ENCODE assay signal across 8 mouse cellular contexts in genomic region chr8:119824809-119825273, GRCm38 (mm10). TPM values are rescaled to one million over a fixed set of nuclear protein-coding genes. Genes with fewer than 3 reads are reported as not detected.
DNase-seq lines count a peak whose midpoint lies in the region; ATAC-seq and TF ChIP-seq lines count a peak whose summit lies in the region.

No protein-coding gene starts in this region.

- H3K4me3 ChIP-seq in heart, embryonic 13.5 days = no peak overlapping the region
- H3K4me3 ChIP-seq in limb, embryonic 10.5 days = no peak overlapping the region
- no peak overlapping the region for H3K4me3 ChIP-seq in small intestine, adult 2 months (ENCODE audit: low read depth, low read length)

- no peak overlapping the region for H3K4me2 ChIP-seq in heart, embryonic 13.5 days

- peak; percentile 88 for DNase-seq in layer of hippocampus, adult 9-11 months
- no peak for DNase-seq in layer of hippocampus, postnatal 14 days (ENCODE audit: low spot score in 2 of 2)
- DNase-seq in limb, embryonic 10.5 days (ENCODE audit: low spot score) = no peak
- DNase-seq in cerebellum, postnatal 4 days (ENCODE audit: low spot score in 2 of 2) = no peak
- no peak for DNase-seq in gastrocnemius, postnatal 36 days
- no peak for DNase-seq in embryo, embryonic 10 days (ENCODE audit: low spot score)

- no peak for ATAC-seq in heart, embryonic 13.5 days (ENCODE audit: extremely low read depth, insufficient number of reproducible peaks, low FRiP score, low TSS enrichment)

- peaks cover 50% of the 10 kb centered on the region for H3K4me1 ChIP-seq in heart, embryonic 13.5 days
- peaks cover 41% of the 10 kb centered on the region for H3K4me1 ChIP-seq in limb, embryonic 10.5 days
- peaks cover 3% of the 10 kb centered on the region for H3K4me1 ChIP-seq in small intestine, adult 2 months (ENCODE audit: control insufficient read depth, insufficient read depth, insufficient read length, low read length)

- H3K9ac ChIP-seq in heart, embryonic 13.5 days = no peak overlapping the region

- H3K27me3 ChIP-seq in heart, embryonic 13.5 days (replicated peaks) = no peaks in the 10 kb centered on the region
- no peaks in the 10 kb centered on the region for H3K27me3 ChIP-seq in limb, embryonic 10.5 days (ENCODE audit: low read depth, poor library complexity, severe bottlenecking)
- H3K27me3 ChIP-seq in small intestine, adult 2 months (ENCODE audit: control insufficient read depth, insufficient read depth, low read length) = no peaks in the 10 kb centered on the region

- peaks cover 23% of the 10 kb centered on the region for H3K36me3 ChIP-seq in heart, embryonic 13.5 days
- H3K36me3 ChIP-seq in limb, embryonic 10.5 days = peaks cover 27% of the 10 kb centered on the region
- peaks cover 20% of the 10 kb centered on the region for H3K36me3 ChIP-seq in small intestine, adult 2 months (ENCODE audit: control insufficient read depth, insufficient read depth, low read length)

- TF ChIP-seq CTCF in small intestine, adult 2 months (IDR thresholded peaks at IDR 0.05; ENCODE audit: extremely low read depth, insufficient read length, insufficient replicate concordance, low read depth, low read length) = no peak

- WGBS in heart, embryonic 13.5 days = 60% methylated on average over 11 of the region's 11 CpGs
- 86% methylated on average over 11 of the region's 11 CpGs for WGBS in limb, embryonic 10.5 days
- 74% methylated on average over 11 of the region's 11 CpGs for WGBS in small intestine, adult 2 months

- intact Hi-C loops in gastrocnemius, postnatal 36 days (cut with DNase I) = no loop called here

- peak overlapping the region; percentile 46 for H3K27ac ChIP-seq in heart, embryonic 13.5 days (replicated peaks)
- 0 out of 2 replicates have a peak overlapping the region, but pooled peaks have one; percentile 11 for H3K27ac ChIP-seq in limb, embryonic 10.5 days
- peak overlapping the region; percentile 6; the same call in 1 of the 2 replicates for H3K27ac ChIP-seq in small intestine, adult 2 months (ENCODE audit: insufficient read depth, low read depth, low read length)

- TF ChIP-seq POLR2A in small intestine, adult 2 months (IDR thresholded peaks at IDR 0.05; ENCODE audit: low read depth, low read length) = no peak

- H3K9me3 ChIP-seq in heart, embryonic 13.5 days = no peaks in the 10 kb centered on the region
- H3K9me3 ChIP-seq in limb, embryonic 10.5 days (replicated peaks) = no peaks in the 10 kb centered on the region

RNA-seq across cellular contexts. Expression of gene Cotl1, which starts 15.5 kb away (rescaled TPM):
- 100 to 1,000 TPM; 103 to 114 TPM for total RNA-seq in layer of hippocampus, postnatal 14 days (2021)
- polyA plus RNA-seq in heart, embryonic 13.5 days (2015; fragmentation: Nextera tagmentation; extraction: Ambion mirVana) = 40.2 and 51.4 TPM in 2 replicates
- 53.2 and 94.6 TPM in 2 replicates for polyA plus RNA-seq in limb, embryonic 10.5 days (2016; fragmentation: Nextera tagmentation; extraction: Ambion mirVana)
- 206 and 264 TPM in 2 replicates for polyA plus RNA-seq in small intestine, adult 2 months (2012; rRNA removed)
- 1 to 10 TPM; 4.8 to 6.6 TPM for total RNA-seq in gastrocnemius, postnatal 36 days (2021)

RNA-seq across cellular contexts. Expression of gene Klhl36, which starts 37.2 kb away (rescaled TPM):
- 1 to 10 TPM; 8.2 to 8.4 TPM for total RNA-seq in layer of hippocampus, postnatal 14 days (2021)
- polyA plus RNA-seq in heart, embryonic 13.5 days (2015; fragmentation: Nextera tagmentation; extraction: Ambion mirVana) = 10.1 and 10.9 TPM in 2 replicates
- polyA plus RNA-seq in limb, embryonic 10.5 days (2016; fragmentation: Nextera tagmentation; extraction: Ambion mirVana) = 7.2 and 7.9 TPM in 2 replicates
- 11.5 and 23.8 TPM in 2 replicates for polyA plus RNA-seq in small intestine, adult 2 months (2012; rRNA removed)
- 1 to 10 TPM; 1.0 to 1.4 TPM for total RNA-seq in gastrocnemius, postnatal 36 days (2021)

RNA-seq across cellular contexts. Expression of gene Tldc1, which starts 46.6 kb away (rescaled TPM):
- 10 to 100 TPM; 16.2 to 19.5 TPM for total RNA-seq in layer of hippocampus, postnatal 14 days (2021)
- polyA plus RNA-seq in heart, embryonic 13.5 days (2015; fragmentation: Nextera tagmentation; extraction: Ambion mirVana) = 14.3 and 14.6 TPM in 2 replicates
- polyA plus RNA-seq in limb, embryonic 10.5 days (2016; fragmentation: Nextera tagmentation; extraction: Ambion mirVana) = 13.1 and 14.6 TPM in 2 replicates
- 4.6 and 7.4 TPM in 2 replicates for polyA plus RNA-seq in small intestine, adult 2 months (2012; rRNA removed)
- 1 to 10 TPM; 3.7 to 4.9 TPM for total RNA-seq in gastrocnemius, postnatal 36 days (2021)
